Mouse (Mus musculus): ENCODE measurements at regions not wholly inside any gene's neighbourhood (a gene's known extent, or its start where the extent isn't known, plus 50 kb on each side); places are given as distances from the start of the nearest gene placed in this dataset.

- TF ChIP-seq KAT2A (conservative IDR thresholded peaks at IDR 0.05; ENCODE audit: low read depth, low read length) (no peak), NRF1 (IDR thresholded peaks at IDR 0.05; ENCODE audit: insufficient read depth, low read depth, low read length, poor library complexity, severe bottlenecking) (no peak), ZNF384 (IDR thresholded peaks at IDR 0.05; ENCODE audit: low read depth, low read length) (no peak), MAX (IDR thresholded peaks at IDR 0.05; ENCODE audit: low read length) (no peak), CTCF (IDR thresholded peaks at IDR 0.05 in 2 of 3, conservative IDR thresholded peaks at IDR 0.05 in 1 of 3; ENCODE audit: control insufficient read depth in 1 of 3, insufficient read depth in 1 of 3, low read depth in 2 of 3, low read length in 3 of 3, poor library complexity in 1 of 3, severe bottlenecking in 1 of 3) (no peak), ZKSCAN1 (IDR thresholded peaks at IDR 0.05; ENCODE audit: low read depth, low read length) (no peak), EP300 (IDR thresholded peaks at IDR 0.05; ENCODE audit: low read depth in 1 of 2, low read length in 2 of 2) (no peak)
These were observed 236.9 kb downstream of the Cbln1 start for GRCm38 (mm10) chr8:87235341-87236075.
